Mouse (Mus musculus) mesoderm, embryonic 11.5 days (tissue): ENCODE measurements around the gene Cdc25b.
"Not testable (repeated sequence)": the region's sequence is repeated elsewhere in the genome, so short reads cannot be mapped to it uniquely, and the experiment has no call there.

ENCODE experiments used
- DNase-seq: peaks from one replicate; pipeline ENCODE4 v3.0.0-alpha.2; 2012; ENCODE audit warnings: low read depth, low spot score

Cdc25b gene

DNA sequence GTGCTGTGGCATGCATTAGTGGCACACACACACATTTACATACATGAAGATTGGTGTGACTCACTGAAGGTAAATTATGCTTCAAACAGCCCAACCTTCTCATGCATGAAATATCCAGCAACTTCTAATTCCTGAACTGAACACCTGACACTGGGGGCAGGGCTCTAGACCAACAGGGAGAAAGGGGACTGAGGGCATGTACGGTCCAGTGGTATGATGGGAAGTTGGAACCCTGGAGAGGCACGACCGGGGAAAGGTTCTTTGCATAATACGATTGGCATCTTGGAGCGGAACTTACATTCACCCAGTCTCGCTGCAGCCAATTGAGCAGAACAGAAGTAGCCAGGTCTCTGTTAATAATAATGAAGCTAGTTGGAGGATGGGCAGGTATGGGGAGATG is 38.4 kb downstream of the Cdc25b start:
- no peak for DNase-seq

GRCm38 (mm10) chr2:131226669-131227068 is 39.9 kb downstream of the Cdc25b start:
- DNase-seq = not testable (repeated sequence)

GRCm38 (mm10) chr2:131227243-131227642 is 40.5 kb downstream of the Cdc25b start:
- DNase-seq = no peak

- no peak for DNase-seq
These were observed 45.8 kb downstream of the Cdc25b start for GRCm38 (mm10) chr2:131232558-131232957.

- peak; percentile 96 for DNase-seq
These were observed 46.8 kb downstream of the Cdc25b start, which contains the start of gene Mavs for GRCm38 (mm10) chr2:131233307-131234126. Gene Mavs (plus strand): TSS chr2:131234063.

DNA sequence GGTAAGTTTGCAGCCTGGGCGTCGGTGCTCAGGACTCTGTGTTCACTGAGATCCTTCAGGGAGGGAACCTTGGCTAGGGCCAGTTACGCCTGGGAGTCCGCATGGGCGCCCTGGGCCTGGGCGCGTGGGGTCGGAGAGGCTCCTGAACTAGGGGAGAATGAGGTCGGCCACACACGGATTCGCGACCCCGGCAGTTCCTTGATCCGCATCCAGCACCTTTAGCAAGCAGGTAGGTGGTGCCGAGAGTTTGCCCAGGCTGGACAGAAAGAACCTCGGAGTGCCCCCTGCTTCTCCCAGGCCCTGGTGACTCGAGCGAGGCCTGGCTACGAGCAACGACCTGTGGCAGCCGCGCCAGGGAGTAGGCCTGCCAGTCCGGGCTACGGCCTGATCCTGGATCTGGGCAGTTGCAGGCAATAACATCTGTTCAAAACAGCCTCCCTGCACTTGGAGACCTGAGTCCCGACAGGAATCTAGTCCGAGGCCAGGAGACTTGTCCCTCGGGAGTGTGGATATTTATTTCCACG is 47.4 kb downstream of the Cdc25b start:
- DNase-seq = no peak

- no peak for DNase-seq
These were observed 48.4 kb downstream of the Cdc25b start for GRCm38 (mm10) chr2:131234970-131235635.

DNA sequence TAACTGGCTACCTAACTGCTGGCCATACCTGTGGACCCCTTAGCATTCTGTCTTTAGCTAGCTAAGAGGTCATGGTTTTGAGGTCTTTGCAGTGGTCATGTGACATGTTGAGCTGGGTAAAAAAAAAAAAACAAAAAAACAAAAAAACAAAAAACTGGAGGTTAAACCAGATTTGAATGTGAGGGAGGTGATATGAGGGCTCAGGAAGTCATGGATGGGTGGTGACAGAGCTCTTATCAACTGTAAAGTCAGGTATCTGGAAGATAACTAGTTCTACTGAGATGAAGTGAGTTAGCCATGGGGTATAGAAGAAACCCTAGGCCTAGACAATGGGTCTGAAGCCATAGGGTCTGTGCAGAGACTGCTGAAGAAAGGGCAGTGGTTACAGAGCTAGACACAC is 55.4 kb downstream of the Cdc25b start:
- DNase-seq = no peak

- DNase-seq = no peak
These were observed 56.2 kb downstream of the Cdc25b start for GRCm38 (mm10) chr2:131242929-131243328.
